Mouse (Mus musculus) lung, embryonic 14.5 days (tissue): ENCODE data around the gene Arhgap31. TPM values are rescaled to one million over a fixed set of nuclear protein-coding genes. Genes with fewer than 3 reads are reported as not detected.
A peak's percentile ranks its signal among the peaks of the same experiment; 100 is the strongest.

Source experiments
- ATAC-seq: fragments of 200-750 bp; cut with Nextera tagmentation; 2 replicates; pipeline ENCODE4 v1.8.0; 2017; ENCODE audit warnings: mild to moderate bottlenecking, moderate TSS enrichment, moderate library complexity; ENCODE audit not compliant: insufficient read depth
- DNase-seq: peaks from one replicate; pipeline ENCODE4 v3.0.0-alpha.2; 2015
- H3K27ac ChIP-seq: fragments of 300-500 bp; sonication (generic); 2 replicates; pipeline ENCODE4 v1.5.1; 2014; ENCODE audit warnings: low read depth, mild to moderate bottlenecking, moderate library complexity
- H3K27me3 ChIP-seq: fragments of 300-500 bp; sonication (generic); 2 replicates; pipeline ENCODE4 v1.6.1; 2014; ENCODE audit warnings: low read length, control low read depth; ENCODE audit not compliant: insufficient read depth
- H3K36me3 ChIP-seq: fragments of 300-500 bp; sonication (generic); 2 replicates; pipeline ENCODE4 v1.6.1; 2014; ENCODE audit warnings: control low read depth; ENCODE audit not compliant: insufficient read depth
- H3K4me1 ChIP-seq: fragments of 300-500 bp; sonication (generic); 2 replicates; pipeline ENCODE4 v1.6.1; 2014; ENCODE audit warnings: antibody characterized with exemption, control low read depth; ENCODE audit not compliant: insufficient read depth
- H3K4me2 ChIP-seq: fragments of 300-500 bp; sonication (generic); 2 replicates; pipeline ENCODE4 v1.6.1; 2014; ENCODE audit warnings: mild to moderate bottlenecking
- H3K4me3 ChIP-seq: fragments of 300-500 bp; sonication (generic); 2 replicates; pipeline ENCODE4 v1.5.1; 2014; ENCODE audit warnings: low read depth, low read length
- H3K9ac ChIP-seq: fragments of 300-500 bp; sonication (generic); 2 replicates; pipeline ENCODE4 v1.6.1; 2014
- H3K9me3 ChIP-seq: fragments of 300-500 bp; sonication (generic); 2 replicates; pipeline ENCODE4 v1.6.1; 2016; ENCODE audit warnings: low read depth, low read length, control low read depth
- CTCF ChIP-seq: IDR thresholded peaks from 2 replicates; pipeline ENCODE4 v1.5.1; 2016; ENCODE audit warnings: antibody characterized with exemption, low read depth
- WGBS: fragments of 180-500 bp; shearing (Covaris S2); extraction: QIAGEN DNeasy Blood & Tissue Kit; methylation state at CpG from one replicate; pipeline ENCODE4 v1.1.7; 2014; 5-methylcytosine and 5-hydroxymethylcytosine counted together
- polyA plus RNA-seq: library from polyadenylated mRNA; unstranded; fragments of >200 nt; fragmentation: Nextera tagmentation; extraction: Ambion mirVana; gene quantifications from 2 replicates; pipeline ENCODE4 v1.2.1, GENCODE M21; 2014

Gene Arhgap31
- polyA plus RNA-seq, 1 experiment from 2014 or later, result 21.6 TPM

GRCm38 (mm10) chr16:38668871-38669675, 44.0 kb downstream of the Arhgap31 start:
- no peak overlapping the region for H3K9ac ChIP-seq
- no peak for DNase-seq

GRCm38 (mm10) chr16:38666523-38666922, 46.6 kb downstream of the Arhgap31 start:
- TF ChIP-seq CTCF, result no peak
- Histone ChIP-seq H3K27ac (no peak overlapping the region), H3K4me2 (no peak overlapping the region), H3K9ac (no peak overlapping the region), H3K36me3 (no peaks in the 10 kb centered on the region), H3K9me3 (no peaks in the 10 kb centered on the region), H3K4me3 (no peak overlapping the region), H3K27me3 (no peaks in the 10 kb centered on the region), H3K4me1 (0 out of 2 replicates have a peak, but pooled peaks cover under 1% of the 10 kb centered on the region)
- no peak for ATAC-seq
- WGBS, result 79% methylated on average over 4 of the region's 4 CpGs
- peak; percentile 44 for DNase-seq

More at GRCm38 (mm10) chr16:38668871-38669675, 44.0 kb downstream of the Arhgap31 start:
- 0 out of 2 replicates have a peak, but pooled peaks cover 6% of the 10 kb centered on the region for H3K36me3 ChIP-seq
- peaks cover 10% of the 10 kb centered on the region for H3K4me1 ChIP-seq
- no peaks in the 10 kb centered on the region for H3K9me3 ChIP-seq
- no peaks in the 10 kb centered on the region for H3K27me3 ChIP-seq
- WGBS, result 82% methylated on average over 8 of the region's 8 CpGs
- H3K27ac ChIP-seq, result no peak overlapping the region
- no peak overlapping the region for H3K4me2 ChIP-seq
- peak; percentile 5; the same call in 1 of the 2 replicates for ATAC-seq
- no peak overlapping the region for H3K4me3 ChIP-seq
- no peak for TF ChIP-seq CTCF

GRCm38 (mm10) chr16:38666016-38666415, 47.1 kb downstream of the Arhgap31 start:
- TF ChIP-seq CTCF, result no peak
- 74% methylated on average over 2 of the region's 2 CpGs for WGBS
- Histone ChIP-seq H3K27ac (no peak overlapping the region), H3K27me3 (no peaks in the 10 kb centered on the region), H3K36me3 (no peaks in the 10 kb centered on the region), H3K9ac (no peak overlapping the region), H3K4me2 (no peak overlapping the region), H3K4me3 (no peak overlapping the region), H3K9me3 (no peaks in the 10 kb centered on the region), H3K4me1 (no peaks in the 10 kb centered on the region)
- DNase-seq (no peak), ATAC-seq (no peak)

GRCm38 (mm10) chr16:38662575-38662974, 50.5 kb downstream of the Arhgap31 start:
- ATAC-seq (no peak), DNase-seq (no peak)
- Histone ChIP-seq H3K36me3 (no peaks in the 10 kb centered on the region), H3K9ac (no peak overlapping the region), H3K27ac (no peak overlapping the region), H3K4me1 (no peaks in the 10 kb centered on the region), H3K4me2 (no peak overlapping the region), H3K27me3 (no peaks in the 10 kb centered on the region), H3K4me3 (no peak overlapping the region), H3K9me3 (no peaks in the 10 kb centered on the region)
- TF ChIP-seq CTCF, result no peak
- 74% methylated on average over 10 of the region's 10 CpGs for WGBS

GRCm38 (mm10) chr16:38654308-38654707, 58.8 kb downstream of the Arhgap31 start:
- DNase-seq, result no peak
- Histone ChIP-seq H3K4me1 (peaks cover 29% of the 10 kb centered on the region), H3K27ac (peak overlapping the region; percentile 71), H3K9me3 (no peaks in the 10 kb centered on the region), H3K36me3 (no peaks in the 10 kb centered on the region), H3K27me3 (no peaks in the 10 kb centered on the region), H3K4me3 (no peak overlapping the region), H3K4me2 (peak overlapping the region; percentile 13; the same call in 1 of the 2 replicates), H3K9ac (no peak overlapping the region)
- WGBS, result 23% methylated on average over 4 of the region's 4 CpGs
- no peak for ATAC-seq
- TF ChIP-seq CTCF, result no peak

- no peak for TF ChIP-seq CTCF
- peak overlapping the region; percentile 13; the same call in 1 of the 2 replicates for H3K4me2 ChIP-seq
- H3K4me1 ChIP-seq, result peaks cover 30% of the 10 kb centered on the region
- peak overlapping the region; percentile 18; the same call in 1 of the 2 replicates for H3K9ac ChIP-seq
- no peaks in the 10 kb centered on the region for H3K9me3 ChIP-seq
- no peaks in the 10 kb centered on the region for H3K27me3 ChIP-seq
- peak overlapping the region; percentile 71 for H3K27ac ChIP-seq
- no peak for ATAC-seq
- peak; percentile 59 for DNase-seq
- WGBS, result 11% methylated on average over 10 of the region's 10 CpGs
- H3K36me3 ChIP-seq, result no peaks in the 10 kb centered on the region
- H3K4me3 ChIP-seq, result no peak overlapping the region
Observed at GRCm38 (mm10) chr16:38653390-38653871, 59.6 kb downstream of the Arhgap31 start.

- H3K27ac ChIP-seq, result no peak overlapping the region
- no peak overlapping the region for H3K4me3 ChIP-seq
- TF ChIP-seq CTCF, result no peak
- H3K4me2 ChIP-seq, result no peak overlapping the region
- DNase-seq, result no peak
- ATAC-seq, result no peak
- H3K27me3 ChIP-seq, result no peaks in the 10 kb centered on the region
- H3K4me1 ChIP-seq, result peaks cover 33% of the 10 kb centered on the region
- 59% methylated on average over 5 of the region's 5 CpGs for WGBS
- no peak overlapping the region for H3K9ac ChIP-seq
- H3K9me3 ChIP-seq, result no peaks in the 10 kb centered on the region
- no peaks in the 10 kb centered on the region for H3K36me3 ChIP-seq
Observed at GRCm38 (mm10) chr16:38652653-38653052, 60.4 kb downstream of the Arhgap31 start.
